Mouse (Mus musculus): ENCODE measurements around the gene Ttc13.

DNA sequence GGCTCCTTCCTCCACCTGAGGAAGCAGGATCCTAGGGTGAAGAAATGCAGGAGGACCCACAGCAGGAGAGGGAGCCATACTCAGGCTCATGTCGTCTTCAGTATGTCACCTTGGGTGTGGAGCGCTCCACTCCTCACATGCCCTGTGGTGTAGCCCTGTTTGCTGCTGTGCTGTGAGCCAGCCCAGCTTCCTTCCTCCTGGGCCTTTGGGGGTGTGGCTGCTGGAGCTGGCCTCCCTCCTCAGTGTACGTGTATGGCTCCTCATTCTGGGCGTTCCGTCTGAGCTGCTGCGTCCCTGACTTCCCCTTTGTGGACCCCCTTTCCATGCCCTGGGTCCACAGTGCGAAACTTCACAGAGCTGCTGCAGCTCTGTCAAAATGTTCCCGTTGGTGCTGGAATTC is 11.0 kb upstream of the Ttc13 start:
- TF ChIP-seq CTCF (IDR thresholded peaks at IDR 0.05; ENCODE audit: extremely low read depth, insufficient read length, insufficient replicate concordance, low read depth, low read length) (no peak), POLR2A (IDR thresholded peaks at IDR 0.05; ENCODE audit: low read depth, low read length) (no peak)

Measured in small intestine, adult 2 months (tissue).